Mouse (Mus musculus) T-helper 1 cell (primary cell): Measurements from ENCODE around the gene Ebf1.

ENCODE experiments used
- in situ Hi-C: fragments of 300-600 bp; cut with MboI, MseI; formaldehyde crosslinking; loops from one replicate; pipeline ENCODE4 v1.15.1; 2025; ENCODE audit warnings: high pct_unique_total_duplicates

Ebf1 gene

GRCm38 (mm10) chr11:44701221-44701810 is 84.2 kb downstream of the Ebf1 start:
- in situ Hi-C loops: no loop called here

DNA sequence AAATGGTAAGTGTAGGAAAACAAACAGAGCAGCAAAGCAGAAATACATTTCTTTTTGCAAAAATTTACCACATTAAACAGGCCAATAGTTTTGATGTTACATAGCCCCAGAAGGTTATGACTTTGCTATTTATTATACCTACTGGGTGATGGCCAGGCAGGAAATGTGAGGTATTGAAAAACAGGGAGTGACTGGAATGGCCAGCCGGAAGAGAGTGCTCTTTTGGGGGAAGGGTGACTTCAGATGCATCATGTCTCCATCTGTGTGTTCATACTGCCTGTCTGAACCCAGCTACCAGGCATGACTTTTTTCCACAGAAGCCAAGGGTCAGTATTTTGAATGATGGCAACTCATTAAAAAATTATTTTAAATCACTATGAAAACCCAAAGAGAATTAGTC is 84.7 kb downstream of the Ebf1 start:
- in situ Hi-C loops: no loop called here

DNA sequence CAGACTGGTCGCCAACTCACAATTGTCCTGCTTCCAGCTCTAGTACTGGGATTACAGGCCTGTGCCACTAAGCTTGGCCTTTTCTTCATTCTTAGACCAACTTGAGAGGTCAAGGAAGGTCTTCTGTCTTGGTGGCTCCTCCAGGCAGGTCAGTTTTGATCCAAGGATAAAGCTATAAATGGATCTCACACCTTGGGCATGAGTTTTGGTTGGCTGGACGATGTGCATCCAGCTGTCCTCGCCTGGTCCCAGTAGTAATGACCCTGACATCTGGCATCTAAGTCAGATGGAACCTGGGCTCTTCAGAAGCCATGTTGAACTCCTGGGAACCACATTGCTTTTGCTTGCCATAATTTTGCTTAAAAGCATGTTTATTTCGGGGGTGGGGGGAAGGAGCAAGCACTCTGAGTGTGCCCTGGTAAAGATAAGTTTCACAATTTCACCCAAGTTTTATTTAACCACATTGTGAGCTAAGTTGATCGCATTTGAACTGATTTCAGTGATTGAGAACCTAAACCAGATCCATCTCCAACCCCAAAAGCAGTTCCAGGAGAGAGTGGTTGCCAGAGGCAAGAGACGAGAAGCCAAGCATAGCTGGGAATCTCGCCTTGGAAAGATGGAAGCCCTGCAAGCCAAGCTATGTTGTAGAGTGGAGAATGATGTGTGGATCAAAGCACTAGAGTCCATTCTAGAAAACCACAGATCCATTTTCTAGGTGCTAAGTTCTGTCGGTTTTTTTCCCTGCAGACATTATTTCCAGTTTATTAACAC is 85.8 kb downstream of the Ebf1 start:
- in situ Hi-C loops: no loop called here

GRCm38 (mm10) chr11:44703951-44704350 is 86.8 kb downstream of the Ebf1 start:
- in situ Hi-C loops: no loop called here

- in situ Hi-C loops: no loop called here
These were observed 88.7 kb downstream of the Ebf1 start for GRCm38 (mm10) chr11:44705811-44706210.

DNA sequence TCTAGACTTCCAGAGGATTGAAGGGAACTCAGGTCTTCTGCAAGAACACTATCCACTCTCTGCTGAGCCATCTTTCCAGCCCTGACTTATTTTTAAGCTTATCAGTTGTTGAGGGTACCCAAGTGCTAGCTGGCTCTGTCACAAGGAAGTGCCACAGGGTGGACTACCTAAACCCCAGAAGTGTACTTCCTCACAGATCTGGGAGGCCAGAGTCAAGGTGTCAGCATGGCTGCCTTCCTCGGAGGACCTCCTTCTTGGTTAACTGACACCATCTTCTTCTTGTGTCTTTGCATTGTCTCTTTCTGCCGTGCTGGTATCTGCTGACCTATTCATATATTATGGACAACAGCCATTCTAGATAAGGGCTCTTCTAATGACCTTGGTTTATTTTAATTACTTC is 89.3 kb downstream of the Ebf1 start:
- in situ Hi-C loops: no loop called here

DNA sequence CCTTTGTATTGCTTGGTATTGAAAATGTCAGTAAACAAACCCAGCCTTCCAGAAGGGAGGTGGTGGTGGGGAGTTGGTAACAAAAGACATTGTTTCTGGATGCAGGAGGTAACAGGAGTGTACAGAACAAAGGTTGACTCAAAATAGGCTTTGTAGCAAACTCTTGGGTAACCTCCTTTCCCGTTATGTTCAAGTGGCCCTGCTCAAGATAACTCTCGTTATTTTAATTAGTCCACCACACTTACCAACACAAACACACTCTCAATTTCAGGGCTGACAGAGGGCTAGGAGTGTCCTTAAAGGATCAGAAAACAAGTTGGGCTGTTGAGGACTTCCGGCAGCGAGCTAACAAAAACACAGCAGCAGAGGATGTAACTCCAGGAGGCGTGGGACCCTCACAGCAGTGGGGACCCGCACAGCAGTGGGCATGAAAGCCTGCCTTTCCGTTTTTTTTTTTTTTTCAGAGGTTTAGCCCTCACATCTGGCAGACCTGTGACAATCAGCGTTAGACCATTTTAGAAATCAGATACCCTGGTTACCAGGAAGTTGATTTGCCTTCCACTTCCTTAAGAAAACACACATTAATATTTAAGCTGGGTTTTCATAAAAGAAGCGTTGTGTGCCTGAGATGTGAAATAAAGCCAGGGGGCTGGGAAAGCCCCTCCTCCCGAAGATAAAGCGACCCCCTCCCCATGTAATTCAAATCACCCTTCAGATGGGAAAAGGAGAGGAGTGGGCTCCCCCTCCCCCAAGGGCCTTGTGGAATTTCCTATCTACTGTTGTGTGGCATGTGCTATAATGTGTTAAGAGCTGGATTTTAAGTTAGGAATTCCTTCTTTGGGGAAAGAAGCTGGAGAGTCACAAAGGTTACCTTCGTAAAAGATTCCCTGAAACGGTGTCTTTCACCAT is 90.5 kb downstream of the Ebf1 start:
- in situ Hi-C loops: no loop called here

DNA sequence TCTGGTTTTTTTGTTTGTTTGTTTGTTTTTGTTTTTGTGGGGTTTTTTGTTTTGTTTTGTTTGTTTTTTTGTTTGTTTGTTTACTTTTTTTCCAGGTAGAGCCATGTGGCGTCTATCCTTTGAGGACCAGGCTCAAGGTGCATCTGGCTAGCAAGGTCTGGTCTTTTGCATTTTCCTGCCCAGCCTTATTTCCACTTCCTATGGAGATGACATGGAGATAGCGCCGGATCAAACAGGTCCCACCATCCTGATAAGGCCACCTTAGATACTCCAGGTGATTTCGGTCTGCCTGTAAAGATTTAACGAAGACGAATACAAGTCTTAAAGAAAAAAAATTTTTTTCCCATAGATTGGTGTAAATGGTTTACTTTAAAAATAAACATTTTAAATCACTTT is 91.2 kb downstream of the Ebf1 start:
- in situ Hi-C loops: no loop called here

DNA sequence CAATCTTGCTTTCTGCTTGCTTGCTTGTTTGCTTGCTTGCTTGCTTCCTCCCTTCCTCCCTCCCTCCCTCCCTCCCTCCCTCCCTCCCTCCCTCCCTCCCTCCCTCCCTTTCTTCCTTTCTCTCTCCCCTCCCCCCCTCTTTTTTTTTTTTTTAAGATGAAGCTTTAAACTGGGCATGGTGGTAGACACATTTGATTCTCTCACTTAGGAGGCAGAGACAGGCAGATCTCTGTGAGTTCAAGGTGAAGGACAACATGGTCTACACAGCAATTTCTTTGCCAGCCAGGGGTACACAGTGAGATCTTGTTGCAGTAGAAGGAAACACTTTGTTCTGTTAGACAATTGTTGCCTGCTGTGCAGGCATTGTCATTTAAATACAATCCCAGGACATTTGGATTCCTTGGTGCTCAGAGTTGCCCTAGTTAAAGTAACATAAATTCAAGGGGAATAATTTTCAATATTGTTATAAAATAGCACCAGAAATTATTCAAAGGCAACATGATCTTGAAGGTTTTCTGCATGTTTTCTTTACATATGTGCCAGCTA is 92.0 kb downstream of the Ebf1 start:
- in situ Hi-C loops: no loop called here

DNA sequence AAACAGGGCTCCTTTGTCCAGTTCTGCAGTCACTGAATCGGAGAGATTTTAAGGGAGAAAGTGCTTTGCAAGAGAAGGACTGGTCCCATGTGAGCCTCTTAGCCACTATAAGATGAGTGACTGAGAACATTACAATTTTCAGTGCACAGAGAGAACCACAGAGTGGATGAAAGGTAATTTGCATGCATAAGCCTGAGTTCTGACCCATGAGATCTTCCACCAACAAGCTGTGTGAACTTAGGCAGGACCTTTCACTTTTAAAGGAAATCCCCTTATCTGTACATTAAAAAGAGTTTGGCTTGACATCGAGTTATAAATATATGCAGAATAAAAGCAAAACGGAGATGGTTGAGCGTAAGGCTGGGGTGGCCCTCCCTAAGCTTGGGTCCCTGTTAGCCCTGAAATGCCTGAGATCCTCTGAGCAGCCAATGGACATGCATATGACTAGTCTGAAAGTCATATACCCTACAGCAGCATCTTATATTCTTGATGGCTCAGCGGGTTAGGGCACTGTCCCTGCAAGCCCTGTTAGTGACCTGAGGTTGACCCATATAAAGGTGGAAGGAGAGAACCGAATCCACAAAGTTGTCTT is 92.8 kb downstream of the Ebf1 start:
- in situ Hi-C loops: no loop called here

GRCm38 (mm10) chr11:44710861-44711260 is 93.7 kb downstream of the Ebf1 start:
- in situ Hi-C loops: no loop called here

GRCm38 (mm10) chr11:44714188-44714587 is 97.1 kb downstream of the Ebf1 start:
- in situ Hi-C loops: no loop called here

DNA sequence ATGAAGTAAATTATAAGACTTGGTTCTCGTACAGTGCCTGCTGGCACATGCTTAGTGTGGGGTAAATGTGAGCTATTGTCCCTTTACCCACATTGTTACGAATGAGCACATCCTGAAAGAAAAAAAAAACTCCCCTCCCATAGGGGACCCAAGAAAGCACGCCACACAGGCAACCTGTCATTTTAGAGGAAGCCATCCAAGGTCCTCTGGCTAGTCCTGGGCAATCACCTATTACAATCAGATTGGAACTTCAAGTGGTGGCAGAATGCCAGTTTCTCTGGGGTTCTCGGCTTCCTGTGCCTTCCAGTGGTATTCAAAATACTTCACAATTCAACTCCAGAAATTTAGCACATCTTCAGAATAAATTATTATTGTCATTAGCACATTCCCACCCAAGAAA is 98.7 kb downstream of the Ebf1 start:
- in situ Hi-C loops: no loop called here

GRCm38 (mm10) chr11:44716928-44717327 is 99.8 kb downstream of the Ebf1 start:
- in situ Hi-C loops: no loop called here

DNA sequence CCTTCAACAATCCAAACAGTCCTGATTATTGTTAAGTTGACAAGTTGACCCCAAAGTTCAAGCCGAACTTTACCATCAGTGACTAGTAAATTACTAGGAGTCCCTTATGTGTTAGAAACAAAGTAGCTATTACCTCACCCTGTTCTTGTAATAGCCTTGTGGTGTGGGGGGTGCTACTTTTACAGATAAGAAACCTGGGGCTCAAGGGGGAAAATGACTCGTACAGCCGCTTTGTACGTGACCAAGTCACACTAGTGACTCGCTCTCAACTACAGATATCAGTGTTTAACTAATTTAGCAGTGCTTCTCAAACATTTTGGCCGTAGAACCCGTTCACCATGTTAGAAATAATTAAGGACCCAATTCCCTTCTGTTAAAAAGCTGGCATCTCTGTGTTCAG is 100.5 kb downstream of the Ebf1 start:
- in situ Hi-C loops: no loop called here

GRCm38 (mm10) chr11:44721976-44722375 is 104.9 kb downstream of the Ebf1 start:
- in situ Hi-C loops: no loop called here

- in situ Hi-C loops: no loop called here
These were observed 106.9 kb downstream of the Ebf1 start for GRCm38 (mm10) chr11:44723950-44724502.

- in situ Hi-C loops: no loop called here
These were observed 108.6 kb downstream of the Ebf1 start for GRCm38 (mm10) chr11:44725732-44726131.

DNA sequence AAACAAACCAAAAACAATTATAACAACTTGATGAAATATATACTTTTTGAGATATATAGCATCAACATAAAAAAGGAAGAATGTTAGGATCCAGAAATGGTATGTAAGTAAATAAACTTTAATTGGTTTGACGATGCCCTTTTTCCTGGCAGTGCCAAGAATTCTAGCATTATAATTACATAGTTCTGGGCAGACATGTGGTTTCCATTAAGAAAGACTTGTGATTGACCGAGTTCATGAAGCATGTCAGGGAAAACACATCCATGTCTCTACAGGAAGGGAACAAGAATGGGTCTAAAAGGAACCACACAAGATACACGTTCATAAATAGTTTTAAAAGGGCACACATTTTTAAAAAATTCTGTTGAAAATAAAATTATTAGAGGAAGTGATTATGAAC is 110.3 kb downstream of the Ebf1 start:
- in situ Hi-C loops: no loop called here

GRCm38 (mm10) chr11:44727821-44728220 is 110.7 kb downstream of the Ebf1 start:
- in situ Hi-C loops: no loop called here

GRCm38 (mm10) chr11:44728271-44728670 is 111.2 kb downstream of the Ebf1 start:
- in situ Hi-C loops: no loop called here

- in situ Hi-C loops: no loop called here
These were observed 112.8 kb downstream of the Ebf1 start for GRCm38 (mm10) chr11:44729931-44730330.
